ENCODE assay signal across 12 mouse cellular contexts in genomic region chr6:53589746-53590145, GRCm38 (mm10).
A peak's percentile ranks its signal among the peaks of the same experiment; 100 is the strongest.
DNase-seq lines count a peak whose midpoint lies in the region; ATAC-seq and TF ChIP-seq lines count a peak whose summit lies in the region.
"Had no signal": no experiment of that assay in that cellular context is flagged by ENCODE, and none has a peak within 500 bp of the region (broad histone marks: within the 10 kb centered on the region; RNA-seq: fewer than 3 reads in every experiment).

No protein-coding gene starts in this region.

- TF ChIP-seq POLR2A in heart, adult 2 months (IDR thresholded peaks at IDR 0.05; ENCODE audit: insufficient read depth, low read depth, low read length): 0 out of 2 replicates have a peak, but pooled peaks have one; percentile 18
- TF ChIP-seq POLR2A in spleen, adult 2 months (IDR thresholded peaks at IDR 0.05; ENCODE audit: low read depth, low read length): no peak

- TF ChIP-seq EP300 in heart, adult 2 months (IDR thresholded peaks at IDR 0.05; ENCODE audit: insufficient read depth, low read depth, low read length): no peak

- TF ChIP-seq CTCF in heart, adult 2 months (IDR thresholded peaks at IDR 0.05): no peak
- TF ChIP-seq CTCF in spleen, adult 2 months (IDR thresholded peaks at IDR 0.05; ENCODE audit: extremely low read depth, insufficient read depth, insufficient read length, insufficient replicate concordance): no peak

- intact Hi-C loops in heart, adult 2 months (cut with DNase I): no loop called here
- intact Hi-C loops in heart, postnatal 10 days (cut with DNase I): no loop called here
- intact Hi-C loops in left cerebral cortex, postnatal 25 days (cut with DNase I): no loop called here

- H3K36me3 ChIP-seq in heart, adult 2 months (ENCODE audit: control insufficient read depth, insufficient read depth, low read length): peaks cover 6% of the 10 kb centered on the region
- no peaks in the 10 kb centered on the region for H3K36me3 ChIP-seq in embryonic facial prominence, embryonic 14.5 days (ENCODE audit: control insufficient read depth, insufficient read depth, low read length)
- no peaks in the 10 kb centered on the region for H3K36me3 ChIP-seq in spleen, adult 2 months (ENCODE audit: control insufficient read depth, insufficient read depth, low read length)
- no peaks in the 10 kb centered on the region for H3K36me3 ChIP-seq in hindbrain, embryonic 13.5 days
- H3K36me3 ChIP-seq: neural tube, embryonic 12.5 days had no signal

- H3K4me2 ChIP-seq in embryonic facial prominence, embryonic 14.5 days (ENCODE audit: low read depth, low read length): no peak overlapping the region
- H3K4me2 ChIP-seq in hindbrain, embryonic 13.5 days: no peak overlapping the region
- H3K4me2 ChIP-seq: hindbrain, embryonic 14.5 days; lung, embryonic 14.5 days; neural tube, embryonic 12.5 days had no signal

- peak overlapping the region; percentile 5 for H3K4me3 ChIP-seq in heart, adult 2 months
- H3K4me3 ChIP-seq in embryonic facial prominence, embryonic 14.5 days (ENCODE audit: low read depth, low read length): no peak overlapping the region
- peak overlapping the region; percentile 10; the same call in 1 of the 2 replicates for H3K4me3 ChIP-seq in spleen, adult 2 months (ENCODE audit: extremely low read depth, insufficient read depth, insufficient read length)
- no peak overlapping the region for H3K4me3 ChIP-seq in hindbrain, embryonic 13.5 days
- H3K4me3 ChIP-seq: neural tube, embryonic 12.5 days had no signal

- no peaks in the 10 kb centered on the region for H3K27me3 ChIP-seq in heart, adult 2 months (ENCODE audit: control insufficient read depth, insufficient read depth, low read length)
- no peaks in the 10 kb centered on the region for H3K27me3 ChIP-seq in embryonic facial prominence, embryonic 14.5 days (replicated peaks; ENCODE audit: control insufficient read depth, insufficient read depth, low read length)
- H3K27me3 ChIP-seq in spleen, adult 2 months (ENCODE audit: control insufficient read depth, insufficient read depth, low read length): no peaks in the 10 kb centered on the region
- H3K27me3 ChIP-seq in hindbrain, embryonic 13.5 days: no peaks in the 10 kb centered on the region
- H3K27me3 ChIP-seq: neural tube, embryonic 12.5 days had no signal

- no peaks in the 10 kb centered on the region for H3K9me3 ChIP-seq in embryonic facial prominence, embryonic 14.5 days (ENCODE audit: control insufficient read depth, low read length)
- H3K9me3 ChIP-seq in hindbrain, embryonic 13.5 days: no peaks in the 10 kb centered on the region
- H3K9me3 ChIP-seq: neural tube, embryonic 12.5 days had no signal

- H3K27ac ChIP-seq in heart, adult 2 months: peak overlapping the region; percentile 40
- H3K27ac ChIP-seq in embryonic facial prominence, embryonic 14.5 days (replicated peaks; ENCODE audit: low read depth, low read length): no peak overlapping the region
- peak overlapping the region; percentile 79 for H3K27ac ChIP-seq in spleen, adult 2 months (ENCODE audit: insufficient read depth, low read length)
- H3K27ac ChIP-seq in hindbrain, embryonic 13.5 days: no peak overlapping the region
- H3K27ac ChIP-seq: hindbrain, embryonic 14.5 days; neural tube, embryonic 12.5 days had no signal

- 49% methylated on average over 6 of the region's 6 CpGs for WGBS in heart, adult 2 months
- WGBS in embryonic facial prominence, embryonic 14.5 days: 54% methylated on average over 6 of the region's 6 CpGs
- WGBS in spleen, adult 2 months: 26% methylated on average over 6 of the region's 6 CpGs
- 90% methylated on average over 6 of the region's 6 CpGs for WGBS in hindbrain, embryonic 13.5 days

- DNase-seq in heart, adult 2 months: no peak
- DNase-seq in heart, postnatal 10 days: no peak
- DNase-seq in B cell, adult 2 months: peak; percentile 51 to 53
- peak; percentile 58 for DNase-seq in embryonic facial prominence, embryonic 14.5 days (ENCODE audit: low spot score)
- peak; percentile 17 to 76 for DNase-seq in spleen, adult 2 months (ENCODE audit: low read depth in 1 of 2, low spot score in 2 of 2)
- no peak for DNase-seq in yolk sac, embryonic 10.5 days (ENCODE audit: low spot score)
- no peak for DNase-seq in left cerebral cortex, postnatal 25 days (ENCODE audit: low spot score in 2 of 2)
- DNase-seq: kidney, postnatal 25 days; lung, embryonic 14.5 days had no signal

- ATAC-seq in embryonic facial prominence, embryonic 14.5 days (ENCODE audit: low read depth): no peak
- ATAC-seq in hindbrain, embryonic 13.5 days (ENCODE audit: low FRiP score): no peak

- H3K79me2 ChIP-seq in heart, adult 2 months (replicated peaks; ENCODE audit: control insufficient read depth, insufficient read depth, low read length): 0 out of 2 replicates have a peak, but pooled peaks cover 1% of the 10 kb centered on the region

- H3K9ac ChIP-seq in heart, adult 2 months (ENCODE audit: low read depth, low read length): peak overlapping the region; percentile 16; the same call in 1 of the 2 replicates
- no peak overlapping the region for H3K9ac ChIP-seq in embryonic facial prominence, embryonic 14.5 days (ENCODE audit: low read depth, low read length)
- H3K9ac ChIP-seq in hindbrain, embryonic 13.5 days: no peak overlapping the region
- H3K9ac ChIP-seq: hindbrain, embryonic 14.5 days; lung, embryonic 14.5 days; neural tube, embryonic 12.5 days had no signal

- H3K4me1 ChIP-seq in heart, adult 2 months (ENCODE audit: control insufficient read depth, insufficient read depth, low read length): peaks cover 4% of the 10 kb centered on the region
- H3K4me1 ChIP-seq in embryonic facial prominence, embryonic 14.5 days (ENCODE audit: control insufficient read depth, insufficient read depth, low read length): peaks cover 17% of the 10 kb centered on the region
- peaks cover 10% of the 10 kb centered on the region for H3K4me1 ChIP-seq in spleen, adult 2 months (ENCODE audit: control insufficient read depth, insufficient read depth, insufficient read length)
- H3K4me1 ChIP-seq in hindbrain, embryonic 13.5 days (replicated peaks): peaks cover 19% of the 10 kb centered on the region

Comparison
In these comparisons a context has a peak if more than half of its experiments do, and no peak if none do; other contexts are left out.
1. DNase-seq: peak in B cell, adult 2 months (2 of 2), embryonic facial prominence, embryonic 14.5 days (single experiment) and spleen, adult 2 months (2 of 2); none in heart, adult 2 months (0 of 2), heart, postnatal 10 days (0 of 2), yolk sac, embryonic 10.5 days (single experiment) and left cerebral cortex, postnatal 25 days (0 of 2).
2. H3K27ac ChIP-seq: peak in heart, adult 2 months (single experiment) and spleen, adult 2 months (single experiment); none in embryonic facial prominence, embryonic 14.5 days (single experiment) and hindbrain, embryonic 13.5 days (single experiment).
3. H3K4me3 ChIP-seq: peak in heart, adult 2 months (single experiment) and spleen, adult 2 months (single experiment); none in embryonic facial prominence, embryonic 14.5 days (single experiment) and hindbrain, embryonic 13.5 days (single experiment).